Mouse (Mus musculus): ENCODE measurements around the gene Crocc2. TPM values are rescaled to one million over a fixed set of nuclear protein-coding genes. Genes with fewer than 3 reads are reported as not detected.

Gene Crocc2
- polyA plus RNA-seq (2015; fragmentation: Nextera tagmentation; extraction: Ambion mirVana): 0.12 and 0.24 TPM in 2 replicates

DNA sequence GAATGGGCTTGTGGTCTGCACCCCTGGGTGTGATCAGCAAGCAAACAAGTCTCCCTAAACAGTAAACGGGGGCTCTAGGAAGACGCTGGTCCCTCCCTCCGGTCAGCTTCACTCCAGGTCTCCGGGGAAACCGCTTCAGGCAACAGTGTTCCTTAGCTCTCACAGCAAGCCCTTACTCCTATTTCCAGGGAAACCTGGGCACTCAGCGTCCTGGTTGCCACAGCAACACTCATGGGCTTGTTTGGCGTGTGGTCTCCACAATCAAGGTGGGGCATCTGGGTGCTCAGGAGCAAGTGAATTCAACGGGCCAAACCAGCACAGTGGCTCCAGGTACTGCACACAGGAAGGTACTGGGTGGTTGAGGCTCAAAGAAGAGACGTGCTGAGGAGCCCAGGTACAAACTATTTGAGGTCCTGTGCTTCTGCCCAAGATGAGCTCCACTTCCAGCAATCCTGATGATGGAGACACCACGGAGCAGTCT, at the start of gene Crocc2:
TSS of gene Crocc2 (plus strand) at position 431 of the 481 bp plus-strand sequence.
- WGBS: 35% methylated on average over 10 of the region's 10 CpGs
- no peak within 1 kb of the TSS for H3K4me3 ChIP-seq (replicated peaks)
- ATAC-seq: no peak
- peaks cover 12% of the 10 kb centered on the region for H3K4me1 ChIP-seq (replicated peaks)
- peaks cover under 1% of the 10 kb centered on the region; the same call in 1 of the 2 replicates for H3K27me3 ChIP-seq
- no peak within 1 kb of the TSS for H3K4me2 ChIP-seq (replicated peaks)
- no peaks in the 10 kb centered on the region for H3K36me3 ChIP-seq
- no peak within 1 kb of the TSS for H3K27ac ChIP-seq
- H3K9me3 ChIP-seq: no peaks in the 10 kb centered on the region
- no peak within 1 kb of the TSS for H3K9ac ChIP-seq (replicated peaks)

DNA sequence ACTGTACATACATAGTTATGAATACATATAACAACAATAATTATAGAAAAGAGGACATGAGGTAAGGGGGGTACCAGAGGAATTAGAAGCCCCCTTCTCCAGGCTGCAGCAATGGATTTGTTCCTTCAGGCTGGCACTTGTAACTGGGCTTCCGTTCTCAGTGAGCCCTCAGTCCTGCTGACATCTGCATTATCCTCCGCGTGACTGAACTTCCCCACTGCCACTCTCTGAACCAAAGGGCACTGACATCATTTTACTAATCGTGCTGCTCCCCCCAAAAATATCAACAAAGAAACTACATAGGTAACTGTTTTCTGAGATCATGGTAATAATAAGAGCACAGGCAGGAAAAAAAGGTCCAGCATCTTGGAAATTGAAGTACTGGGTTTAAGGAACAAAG, 49.7 kb upstream of the Crocc2 start:
- no peak overlapping the region for H3K4me2 ChIP-seq (replicated peaks)
- H3K9ac ChIP-seq (replicated peaks): no peak overlapping the region
- no peaks in the 10 kb centered on the region for H3K36me3 ChIP-seq
- WGBS: 39% methylated on average over 4 of the region's 4 CpGs
- no peak for ATAC-seq
- H3K27ac ChIP-seq: no peak overlapping the region
- H3K4me1 ChIP-seq (replicated peaks): peaks cover 10% of the 10 kb centered on the region
- no peaks in the 10 kb centered on the region for H3K27me3 ChIP-seq
- H3K9me3 ChIP-seq: no peaks in the 10 kb centered on the region
- H3K4me3 ChIP-seq (replicated peaks): no peak overlapping the region

DNA sequence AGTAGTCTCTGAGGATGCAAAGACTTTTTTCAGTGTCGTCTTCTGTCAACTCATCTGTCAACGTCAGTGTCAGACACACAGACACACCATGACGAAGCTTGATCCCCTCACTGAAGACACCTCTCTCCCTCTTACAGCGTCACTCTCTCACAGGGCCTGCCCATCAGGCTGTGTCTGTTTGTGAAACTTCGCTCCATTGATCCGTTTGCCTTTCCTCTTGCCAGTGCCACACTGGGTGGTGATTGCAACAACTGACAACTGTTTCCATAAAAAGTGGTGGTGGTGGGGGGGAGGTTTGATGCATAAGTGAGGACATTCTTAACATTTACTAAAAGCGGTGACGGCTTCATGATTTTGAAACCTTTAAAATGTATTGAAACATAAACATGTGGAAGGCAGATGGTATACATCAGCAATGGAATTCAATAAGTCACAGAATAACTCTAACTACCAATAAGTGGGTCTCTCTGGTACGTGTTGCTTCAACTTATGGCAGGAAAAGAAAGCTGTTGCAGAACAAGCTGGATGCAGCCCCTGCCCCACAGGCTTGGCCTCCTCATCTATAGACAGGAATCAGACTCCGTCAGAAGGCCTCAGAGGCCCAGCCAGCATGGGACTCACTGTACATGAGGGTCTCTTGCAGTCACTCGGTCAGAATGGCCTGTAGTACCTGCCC, 45.2 kb upstream of the Crocc2 start:
- H3K27ac ChIP-seq: no peak overlapping the region
- no peak overlapping the region for H3K4me3 ChIP-seq (replicated peaks)
- no peak overlapping the region for H3K9ac ChIP-seq (replicated peaks)
- no peaks in the 10 kb centered on the region for H3K36me3 ChIP-seq
- 85% methylated on average over 11 of the region's 11 CpGs for WGBS
- no peak for ATAC-seq
- H3K9me3 ChIP-seq: no peaks in the 10 kb centered on the region
- H3K4me2 ChIP-seq (replicated peaks): no peak overlapping the region
- no peaks in the 10 kb centered on the region for H3K27me3 ChIP-seq
- no peaks in the 10 kb centered on the region for H3K4me1 ChIP-seq (replicated peaks)

DNA sequence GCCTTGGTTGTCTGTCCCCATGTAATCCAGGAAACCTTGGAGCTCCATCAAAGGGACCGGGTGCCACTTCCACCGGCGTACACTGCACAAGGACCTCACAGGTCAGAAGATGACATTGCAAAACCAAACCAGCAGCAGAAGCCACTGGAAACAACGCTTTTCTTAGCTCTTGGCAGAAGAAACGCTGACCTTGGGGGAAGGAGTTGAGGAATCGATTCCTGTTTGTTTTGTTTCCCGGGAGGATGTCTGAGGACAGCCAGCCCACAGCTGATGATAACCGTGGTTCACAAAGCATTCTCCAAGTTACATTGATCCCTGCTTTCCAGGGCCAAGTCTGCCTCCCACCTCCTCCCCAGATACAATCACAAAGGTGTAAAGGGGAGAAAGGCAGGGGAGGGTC, 44.5 kb upstream of the Crocc2 start:
- H3K27ac ChIP-seq: no peak overlapping the region
- ATAC-seq: no peak
- no peaks in the 10 kb centered on the region for H3K9me3 ChIP-seq
- H3K4me2 ChIP-seq (replicated peaks): no peak overlapping the region
- H3K36me3 ChIP-seq: no peaks in the 10 kb centered on the region
- no peaks in the 10 kb centered on the region for H3K27me3 ChIP-seq
- no peak overlapping the region for H3K4me3 ChIP-seq (replicated peaks)
- H3K9ac ChIP-seq (replicated peaks): no peak overlapping the region
- WGBS: 83% methylated on average over 8 of the region's 8 CpGs
- H3K4me1 ChIP-seq (replicated peaks): no peaks in the 10 kb centered on the region

DNA sequence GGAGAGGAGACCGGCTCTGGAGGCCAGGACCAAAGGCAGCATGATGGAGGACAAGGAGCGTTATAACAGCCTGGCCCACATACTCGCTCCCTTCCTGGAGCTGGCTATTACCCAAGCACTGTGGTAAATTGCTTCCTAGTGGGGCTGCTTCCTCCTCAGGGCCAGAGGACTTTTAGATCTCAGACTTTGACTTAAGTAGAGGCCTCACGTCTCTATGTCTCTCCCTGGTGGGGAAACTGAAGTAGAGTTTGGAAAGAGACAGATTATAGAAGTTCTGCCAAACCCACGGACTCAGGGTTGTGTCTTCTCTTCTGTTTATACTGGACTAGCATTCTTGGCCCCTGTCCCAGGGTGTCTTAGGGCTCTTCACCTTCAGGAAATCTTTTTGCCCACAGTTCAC, 43.3 kb upstream of the Crocc2 start:
- H3K9me3 ChIP-seq: no peaks in the 10 kb centered on the region
- no peak overlapping the region for H3K27ac ChIP-seq
- no peak overlapping the region for H3K4me3 ChIP-seq (replicated peaks)
- no peak overlapping the region for H3K9ac ChIP-seq (replicated peaks)
- no peaks in the 10 kb centered on the region for H3K4me1 ChIP-seq (replicated peaks)
- 76% methylated on average over 5 of the region's 5 CpGs for WGBS
- H3K36me3 ChIP-seq: no peaks in the 10 kb centered on the region
- ATAC-seq: no peak
- H3K27me3 ChIP-seq: no peaks in the 10 kb centered on the region
- H3K4me2 ChIP-seq (replicated peaks): no peak overlapping the region

DNA sequence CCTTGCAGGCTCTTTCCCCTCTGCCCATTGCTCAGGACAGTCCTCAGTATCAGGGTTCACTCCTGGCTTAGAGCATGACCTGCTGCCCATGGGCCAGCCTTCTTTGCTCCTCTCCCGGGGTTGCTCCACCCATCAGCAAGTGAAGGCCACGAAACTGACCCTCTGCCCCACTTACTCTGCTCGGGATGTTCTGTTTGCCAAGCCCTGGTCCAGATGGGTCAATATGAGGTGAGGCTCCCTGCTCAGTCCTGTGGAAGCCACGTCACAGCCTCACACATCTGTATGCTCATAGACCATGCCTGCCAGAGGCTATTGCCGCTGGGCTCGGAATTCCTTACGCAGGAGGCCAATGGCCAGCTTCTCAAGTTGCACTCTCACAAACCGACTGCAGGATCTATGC, 40.3 kb upstream of the Crocc2 start:
- WGBS: 84% methylated on average over 8 of the region's 8 CpGs
- no peak overlapping the region for H3K4me3 ChIP-seq (replicated peaks)
- H3K9ac ChIP-seq (replicated peaks): no peak overlapping the region
- H3K9me3 ChIP-seq: no peaks in the 10 kb centered on the region
- no peaks in the 10 kb centered on the region for H3K4me1 ChIP-seq (replicated peaks)
- no peaks in the 10 kb centered on the region for H3K36me3 ChIP-seq
- H3K4me2 ChIP-seq (replicated peaks): no peak overlapping the region
- no peak overlapping the region for H3K27ac ChIP-seq
- ATAC-seq: 0 out of 2 replicates have a peak, but pooled peaks have one; percentile 20
- H3K27me3 ChIP-seq: no peaks in the 10 kb centered on the region

DNA sequence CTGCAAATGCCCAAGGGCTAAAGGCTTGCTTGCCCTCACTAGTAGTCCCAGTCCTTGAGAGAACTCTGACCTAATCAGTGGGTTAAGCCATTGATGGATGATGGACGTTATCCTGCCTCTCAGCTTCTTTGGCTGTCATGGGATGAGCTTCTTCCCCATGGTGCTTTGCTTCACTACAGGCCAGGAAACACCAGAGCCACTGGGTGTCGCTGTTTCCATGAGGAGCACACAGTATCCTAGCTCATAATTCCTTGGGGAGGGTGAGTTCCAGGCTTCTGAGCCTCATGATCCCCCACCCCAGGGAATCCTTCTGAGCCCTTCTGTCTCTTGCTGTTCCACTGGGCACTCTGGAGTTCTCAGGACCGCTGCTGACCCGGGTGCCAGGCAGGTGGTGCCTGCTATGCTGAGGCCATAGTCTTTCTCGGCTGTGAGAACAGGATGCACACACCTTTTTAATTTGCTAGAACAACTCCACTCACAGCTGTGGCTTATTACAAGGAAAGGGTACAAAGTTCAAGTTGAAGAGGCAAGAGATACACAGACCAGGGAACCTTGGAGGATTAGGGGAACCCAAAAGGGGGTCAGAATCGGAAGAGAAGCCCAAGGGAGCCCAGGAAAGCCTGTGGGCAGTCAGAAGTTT, 39.7 kb upstream of the Crocc2 start:
- Histone ChIP-seq H3K4me2 (replicated peaks) (no peak overlapping the region), H3K27me3 (no peaks in the 10 kb centered on the region), H3K9ac (replicated peaks) (no peak overlapping the region), H3K27ac (no peak overlapping the region), H3K9me3 (no peaks in the 10 kb centered on the region), H3K4me1 (replicated peaks) (no peaks in the 10 kb centered on the region), H3K36me3 (no peaks in the 10 kb centered on the region), H3K4me3 (replicated peaks) (no peak overlapping the region)
- peak; percentile 34; the same call in 1 of the 2 replicates for ATAC-seq
- WGBS: 32% methylated on average over 6 of the region's 6 CpGs

DNA sequence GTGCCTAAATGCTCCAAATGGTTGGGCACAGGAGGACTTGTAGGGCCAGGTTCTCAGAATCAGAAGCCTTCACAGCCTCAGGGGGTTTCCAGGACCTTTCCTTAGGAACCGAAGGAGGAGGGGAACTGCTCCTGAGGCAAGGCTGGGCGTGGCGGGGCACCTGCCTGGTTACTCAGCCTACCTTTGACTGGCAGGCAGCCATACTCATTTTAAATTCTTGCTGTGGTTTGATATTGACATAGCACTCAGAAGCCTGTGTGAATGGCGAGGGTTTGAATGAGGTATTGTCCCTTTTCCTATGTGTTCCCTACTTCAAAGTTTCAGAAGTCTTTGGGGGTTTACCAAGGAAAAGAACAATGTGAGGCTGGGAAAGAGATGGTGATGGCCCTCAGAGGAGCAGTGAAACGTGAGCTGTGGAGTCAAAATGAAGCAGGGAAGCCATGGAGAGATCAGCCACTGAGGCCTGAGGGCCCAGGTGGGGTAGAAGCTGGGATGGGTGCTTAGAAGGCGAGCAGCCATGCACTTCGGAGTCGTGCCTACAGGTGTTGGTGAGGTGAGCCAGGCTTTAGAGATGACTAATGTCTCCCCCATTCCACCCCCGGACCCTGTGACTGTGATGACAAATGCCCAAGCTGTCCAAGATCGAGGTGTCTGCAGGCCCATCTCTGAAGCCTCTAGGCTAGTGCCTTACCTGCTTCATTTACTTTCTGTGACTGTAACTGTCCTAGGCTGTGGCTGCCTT, 38.1 kb upstream of the Crocc2 start:
- Histone ChIP-seq H3K4me2 (replicated peaks) (no peak overlapping the region), H3K36me3 (no peaks in the 10 kb centered on the region), H3K9me3 (no peaks in the 10 kb centered on the region), H3K27ac (no peak overlapping the region), H3K9ac (replicated peaks) (no peak overlapping the region), H3K27me3 (no peaks in the 10 kb centered on the region), H3K4me3 (replicated peaks) (no peak overlapping the region), H3K4me1 (replicated peaks) (no peaks in the 10 kb centered on the region)
- no peak for ATAC-seq
- WGBS: 70% methylated on average over 10 of the region's 10 CpGs

DNA sequence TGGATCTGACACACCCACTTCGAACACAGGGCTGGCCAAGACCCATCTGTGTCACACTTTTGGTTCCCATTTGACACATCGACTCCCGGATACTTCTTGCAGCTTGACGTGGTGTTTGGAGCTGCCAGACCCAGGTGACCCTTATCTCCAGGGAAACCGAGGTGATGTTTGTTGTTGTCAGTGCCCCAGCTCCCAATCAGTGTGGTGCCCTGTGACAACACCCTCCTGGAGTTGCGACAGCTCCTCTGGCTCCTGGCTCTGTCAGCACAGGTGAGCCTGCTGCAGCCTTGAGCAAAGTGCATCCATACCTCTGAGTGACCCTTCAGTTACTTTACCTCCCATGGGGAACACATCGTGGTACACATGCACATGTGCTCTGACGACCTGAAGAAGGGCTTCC, 35.8 kb upstream of the Crocc2 start:
- ATAC-seq: no peak
- H3K27ac ChIP-seq: no peak overlapping the region
- no peak overlapping the region for H3K4me3 ChIP-seq (replicated peaks)
- no peak overlapping the region for H3K9ac ChIP-seq (replicated peaks)
- no peaks in the 10 kb centered on the region for H3K36me3 ChIP-seq
- 74% methylated on average over 8 of the region's 8 CpGs for WGBS
- no peak overlapping the region for H3K4me2 ChIP-seq (replicated peaks)
- no peaks in the 10 kb centered on the region for H3K4me1 ChIP-seq (replicated peaks)
- no peaks in the 10 kb centered on the region for H3K27me3 ChIP-seq
- H3K9me3 ChIP-seq: no peaks in the 10 kb centered on the region

DNA sequence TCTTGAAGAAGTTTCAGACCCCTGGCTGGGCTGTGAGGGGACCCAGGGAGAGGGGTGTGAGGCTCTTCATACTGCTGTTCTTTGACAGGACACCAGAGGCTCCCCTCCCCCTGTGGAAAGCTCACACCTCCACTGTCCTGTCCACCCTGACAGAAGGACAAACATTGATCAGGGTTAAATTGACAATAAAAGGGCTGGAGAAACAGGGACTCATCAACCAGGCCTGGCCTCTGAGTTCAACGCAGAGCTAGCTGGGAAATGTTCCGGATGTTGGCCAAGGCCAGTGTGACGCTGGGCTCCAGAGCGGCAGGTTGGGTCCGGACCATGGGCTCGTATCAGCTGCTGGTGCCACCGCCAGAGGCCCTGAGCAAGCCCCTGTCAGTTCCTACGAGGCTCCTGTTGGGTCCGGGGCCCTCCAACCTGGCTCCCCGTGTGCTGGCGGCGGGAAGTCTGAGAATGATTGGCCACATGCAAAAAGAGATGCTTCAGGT, 33.4 kb upstream of the Crocc2 start, which contains the start of gene Agxt:
TSS of gene Agxt (plus strand) at position 205 of the 491 bp plus-strand sequence.
- Histone ChIP-seq H3K4me2 (replicated peaks) (no peak within 1 kb of the TSS), H3K4me3 (replicated peaks) (no peak within 1 kb of the TSS), H3K27ac (no peak within 1 kb of the TSS), H3K27me3 (no peaks in the 10 kb centered on the region), H3K9ac (replicated peaks) (no peak within 1 kb of the TSS), H3K9me3 (no peaks in the 10 kb centered on the region), H3K4me1 (replicated peaks) (no peaks in the 10 kb centered on the region), H3K36me3 (no peaks in the 10 kb centered on the region)
- no peak for ATAC-seq
- WGBS: 90% methylated on average over 12 of the region's 12 CpGs

DNA sequence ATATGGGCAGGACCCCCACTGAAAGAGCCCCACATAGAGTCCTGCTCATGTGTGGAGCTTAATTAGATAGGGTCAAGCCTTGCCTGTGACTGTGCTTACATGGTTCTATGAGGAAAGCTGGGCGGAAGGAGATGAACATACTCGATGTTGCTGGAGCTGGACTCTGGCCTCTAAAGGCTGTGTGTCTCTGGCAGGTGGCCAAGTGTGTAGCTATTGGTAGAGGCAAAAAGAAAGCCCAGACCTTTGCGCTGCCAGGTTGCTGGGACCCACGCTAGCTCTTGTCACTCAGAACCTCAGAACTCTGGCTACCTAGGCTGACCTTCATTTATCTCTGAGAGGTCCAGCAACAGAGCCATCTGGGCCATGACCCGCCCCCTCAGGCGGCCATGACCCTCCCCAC, 30.0 kb upstream of the Crocc2 start:
- WGBS: 87% methylated on average over 5 of the region's 6 CpGs
- Histone ChIP-seq H3K4me3 (replicated peaks) (no peak overlapping the region), H3K27me3 (no peaks in the 10 kb centered on the region), H3K4me2 (replicated peaks) (no peak overlapping the region), H3K9me3 (no peaks in the 10 kb centered on the region), H3K36me3 (no peaks in the 10 kb centered on the region), H3K4me1 (replicated peaks) (no peaks in the 10 kb centered on the region), H3K9ac (replicated peaks) (no peak overlapping the region), H3K27ac (no peak overlapping the region)
- no peak for ATAC-seq

DNA sequence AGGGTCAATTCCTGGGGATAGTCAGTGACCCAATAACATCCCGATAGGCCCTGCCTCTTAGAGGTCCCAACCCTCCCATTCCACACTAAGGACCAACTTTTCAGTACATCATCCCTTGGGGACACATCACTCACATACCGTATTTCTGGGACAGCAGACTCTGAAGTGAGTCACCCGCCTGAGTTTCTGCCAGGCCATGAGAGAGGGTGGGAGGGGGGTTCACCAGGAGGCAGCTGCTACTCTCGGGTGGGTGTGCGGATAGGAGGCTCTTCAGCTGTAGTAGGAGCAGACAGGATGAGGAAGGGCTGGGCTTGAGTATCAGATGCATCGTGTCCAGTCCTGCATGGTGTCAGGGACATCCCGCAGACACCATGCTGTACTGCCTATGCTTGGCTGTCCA, 28.8 kb upstream of the Crocc2 start:
- no peaks in the 10 kb centered on the region for H3K27me3 ChIP-seq
- no peaks in the 10 kb centered on the region for H3K36me3 ChIP-seq
- H3K4me2 ChIP-seq (replicated peaks): no peak overlapping the region
- no peak overlapping the region for H3K9ac ChIP-seq (replicated peaks)
- H3K4me1 ChIP-seq (replicated peaks): no peaks in the 10 kb centered on the region
- no peak overlapping the region for H3K4me3 ChIP-seq (replicated peaks)
- no peak overlapping the region for H3K27ac ChIP-seq
- no peak for ATAC-seq
- 92% methylated on average over 7 of the region's 7 CpGs for WGBS
- no peaks in the 10 kb centered on the region for H3K9me3 ChIP-seq

Measured in midbrain, embryonic 13.5 days (tissue).